Mouse (Mus musculus) 416B (cell line): ENCODE data around the gene Tgm7.
"Not testable (repeated sequence)": the region's sequence is repeated elsewhere in the genome, so short reads cannot be mapped to it uniquely, and the experiment has no call there.

ENCODE experiments used
- DNase-seq: peaks from one replicate; pipeline ENCODE4 v3.0.0; 2011; ENCODE audit warnings: low read depth

Gene Tgm7

GRCm38 (mm10) chr2:121109695-121110094 lies at the start of gene Tgm7:
TSS of gene Tgm7 (minus strand) at chr2:121109795.
- DNase-seq: no peak

GRCm38 (mm10) chr2:121153100-121153499 lies 43.5 kb upstream of the Tgm7 start:
- peak; percentile 63 for DNase-seq

GRCm38 (mm10) chr2:121149679-121150078 lies 40.1 kb upstream of the Tgm7 start:
- DNase-seq: no peak

- peak; percentile 10 for DNase-seq
Observed at GRCm38 (mm10) chr2:121142415-121142814, 32.8 kb upstream of the Tgm7 start.

GRCm38 (mm10) chr2:121141216-121142035 lies 31.8 kb upstream of the Tgm7 start:
- peak; percentile 40 for DNase-seq

- peak; percentile 95 for DNase-seq
Observed at GRCm38 (mm10) chr2:121140018-121140882, 30.7 kb upstream of the Tgm7 start, which contains the start of the genes Adal and Lcmt2. TSS of gene Adal (plus strand) at chr2:121140428. TSS of gene Lcmt2 (minus strand) at chr2:121140653.

- DNase-seq: peak; percentile 61
Observed at GRCm38 (mm10) chr2:121139266-121140017, 29.8 kb upstream of the Tgm7 start.

- DNase-seq: peak; percentile 70
Observed at GRCm38 (mm10) chr2:121137371-121137770, 27.8 kb upstream of the Tgm7 start.

- DNase-seq: no peak
Observed at GRCm38 (mm10) chr2:121132822-121133221, 23.2 kb upstream of the Tgm7 start.

- no peak for DNase-seq
Observed at GRCm38 (mm10) chr2:121128865-121129620, 19.4 kb upstream of the Tgm7 start.

- no peak for DNase-seq
Observed at GRCm38 (mm10) chr2:121127536-121127935, 17.9 kb upstream of the Tgm7 start.

- DNase-seq: not testable (repeated sequence)
Observed at GRCm38 (mm10) chr2:121126302-121126701, 16.7 kb upstream of the Tgm7 start.

GRCm38 (mm10) chr2:121119260-121119659 lies 9.7 kb upstream of the Tgm7 start:
- no peak for DNase-seq

GRCm38 (mm10) chr2:121115418-121115817 lies 5.8 kb upstream of the Tgm7 start:
- no peak for DNase-seq

- DNase-seq: no peak
Observed at GRCm38 (mm10) chr2:121105940-121106339, 3.7 kb downstream of the Tgm7 start.

GRCm38 (mm10) chr2:121102051-121102450 lies 7.5 kb downstream of the Tgm7 start:
- DNase-seq: peak; percentile 88

GRCm38 (mm10) chr2:121089751-121090150 lies 19.8 kb downstream of the Tgm7 start:
- no peak for DNase-seq

- peak; percentile 21 for DNase-seq
Observed at GRCm38 (mm10) chr2:121088507-121088906, 21.1 kb downstream of the Tgm7 start.

GRCm38 (mm10) chr2:121085480-121086185 lies 24.0 kb downstream of the Tgm7 start, which contains the start of gene Tgm5:
TSS of gene Tgm5 (minus strand) at chr2:121085841.
- no peak for DNase-seq

- DNase-seq: peak; percentile 80
Observed at GRCm38 (mm10) chr2:121082626-121083025, 27.0 kb downstream of the Tgm7 start.
